In the genomic region with DNA sequence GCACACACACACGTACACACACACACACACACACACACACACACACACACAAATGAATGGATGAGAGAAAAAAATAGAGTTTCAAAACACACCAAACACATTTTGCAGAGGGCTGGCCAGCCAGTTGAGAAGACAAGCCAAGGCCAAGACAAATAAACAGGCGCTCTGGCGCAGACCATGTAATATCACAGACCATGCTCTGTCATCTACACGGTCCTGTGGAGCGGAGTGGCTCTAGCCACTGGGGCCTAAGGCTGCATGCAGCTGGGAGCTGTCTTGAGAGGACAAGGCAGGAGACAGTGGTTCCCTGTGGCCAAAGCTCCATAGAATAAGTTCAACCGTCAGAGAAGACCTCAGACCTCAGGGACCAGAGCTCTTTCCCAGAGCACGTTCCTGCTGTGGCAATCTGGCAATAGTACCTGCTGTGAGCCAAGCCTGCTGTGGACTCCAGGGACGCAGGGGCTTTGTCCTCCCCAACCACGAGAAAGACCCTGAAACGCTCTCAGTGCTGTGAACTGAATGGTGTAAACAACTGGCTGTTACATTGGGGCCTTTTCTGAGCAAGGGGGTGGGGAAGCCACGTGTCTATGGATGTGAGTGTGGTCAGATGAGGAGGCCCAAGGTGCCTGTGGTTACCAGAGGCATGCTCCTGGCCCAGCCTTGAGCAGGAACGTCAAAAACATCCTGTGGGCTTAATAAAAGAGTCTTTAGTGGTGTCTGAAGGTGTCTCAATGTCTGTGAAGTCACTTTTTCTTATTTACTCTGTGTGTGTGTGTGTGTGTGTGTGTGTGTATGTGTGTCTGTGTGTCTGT, we compare ENCODE assay signal across 14 mouse cellular contexts.
A peak's percentile ranks its signal among the peaks of the same experiment; 100 is the strongest.
DNase-seq lines count a peak whose midpoint lies in the region; ATAC-seq lines count a peak whose summit lies in the region.
"Had no signal": no experiment of that assay in that cellular context is flagged by ENCODE, and none has a peak within 500 bp of the region (broad histone marks: within the 10 kb centered on the region; RNA-seq: fewer than 3 reads in every experiment).

No protein-coding gene starts in this region.

- H3K27ac ChIP-seq in heart, embryonic 11.5 days (ENCODE audit: low read depth, low read length), result no peak overlapping the region
- H3K27ac ChIP-seq in midbrain, embryonic 10.5 days (replicated peaks), result peak overlapping the region; percentile 46; the same call in 1 of the 2 replicates
- H3K27ac ChIP-seq in midbrain, embryonic 14.5 days (replicated peaks; ENCODE audit: low read depth, low read length), result no peak overlapping the region
- H3K27ac ChIP-seq: embryonic facial prominence, embryonic 13.5 days; liver, embryonic 15.5 days; stomach, embryonic 15.5 days had no signal

- ATAC-seq in heart, embryonic 11.5 days (replicated peaks; ENCODE audit: insufficient number of reproducible peaks, low FRiP score, low TSS enrichment), result no peak
- no peak for ATAC-seq in midbrain, embryonic 14.5 days (ENCODE audit: low FRiP score, low TSS enrichment)
- no peak for ATAC-seq in megakaryocyte, adult 5-6 weeks (ENCODE audit: poor library complexity, severe bottlenecking)
- ATAC-seq: intestine, postnatal 0 days had no signal

- H3K9me3 ChIP-seq in heart, embryonic 11.5 days (replicated peaks; ENCODE audit: control insufficient read depth, low read length), result no peaks in the 10 kb centered on the region
- no peaks in the 10 kb centered on the region for H3K9me3 ChIP-seq in midbrain, embryonic 10.5 days (replicated peaks)
- H3K9me3 ChIP-seq in midbrain, embryonic 14.5 days (ENCODE audit: control insufficient read depth, low read length), result no peaks in the 10 kb centered on the region
- H3K9me3 ChIP-seq: embryonic facial prominence, embryonic 13.5 days; liver, embryonic 15.5 days; stomach, embryonic 15.5 days had no signal

- no peaks in the 10 kb centered on the region for H3K36me3 ChIP-seq in heart, embryonic 11.5 days (ENCODE audit: control insufficient read depth, insufficient read depth, low read length)
- peaks cover 5% of the 10 kb centered on the region for H3K36me3 ChIP-seq in midbrain, embryonic 10.5 days
- no peaks in the 10 kb centered on the region for H3K36me3 ChIP-seq in midbrain, embryonic 14.5 days (ENCODE audit: control insufficient read depth, insufficient read depth, low read length)
- H3K36me3 ChIP-seq: liver, embryonic 15.5 days; stomach, embryonic 15.5 days had no signal

- peak; percentile 55 to 79 for DNase-seq in heart, adult 18-20 months
- DNase-seq in midbrain, embryonic 10.5 days (ENCODE audit: low spot score), result no peak
- no peak for DNase-seq in midbrain, embryonic 14.5 days
- peak; percentile 49 for DNase-seq in heart, postnatal 25 days (ENCODE audit: low spot score)
- DNase-seq in lung, postnatal 4 days, result peak; percentile 16 to 67
- DNase-seq in spleen, postnatal 14 days (ENCODE audit: low spot score in 2 of 2), result no peak
- DNase-seq: adrenal gland, adult 2 months; cerebellum, postnatal 25 days had no signal

- whole genome bisulfite sequencing in heart, embryonic 11.5 days (ENCODE audit: insufficient replicate concordance), result 65% methylated on average over 12 of the region's 12 CpGs
- WGBS in midbrain, embryonic 10.5 days, result 74% methylated on average over 12 of the region's 12 CpGs
- 70% methylated on average over 12 of the region's 12 CpGs for WGBS in midbrain, embryonic 14.5 days

- intact Hi-C loops in heart, postnatal 25 days (cut with DNase I), result no loop called here

- no peaks in the 10 kb centered on the region for H3K27me3 ChIP-seq in heart, embryonic 11.5 days (ENCODE audit: control insufficient read depth, insufficient read depth, low read length)
- peaks cover 20% of the 10 kb centered on the region; the same call in 1 of the 2 replicates for H3K27me3 ChIP-seq in midbrain, embryonic 10.5 days (ENCODE audit: low read depth, poor library complexity, severe bottlenecking)
- H3K27me3 ChIP-seq in midbrain, embryonic 14.5 days (ENCODE audit: control insufficient read depth, insufficient read depth, low read length), result no peaks in the 10 kb centered on the region
- H3K27me3 ChIP-seq: embryonic facial prominence, embryonic 13.5 days; liver, embryonic 15.5 days; stomach, embryonic 15.5 days had no signal

- H3K9ac ChIP-seq in heart, embryonic 11.5 days (ENCODE audit: low read depth, low read length), result no peak overlapping the region
- H3K9ac ChIP-seq in midbrain, embryonic 14.5 days (replicated peaks; ENCODE audit: low read length), result no peak overlapping the region
- H3K9ac ChIP-seq: embryonic facial prominence, embryonic 13.5 days; liver, embryonic 15.5 days; stomach, embryonic 15.5 days had no signal

- H3K4me3 ChIP-seq in heart, embryonic 11.5 days (ENCODE audit: low read depth, low read length), result no peak overlapping the region
- no peak overlapping the region for H3K4me3 ChIP-seq in midbrain, embryonic 10.5 days
- no peak overlapping the region for H3K4me3 ChIP-seq in midbrain, embryonic 14.5 days (replicated peaks; ENCODE audit: low read depth, low read length)
- H3K4me3 ChIP-seq: embryonic facial prominence, embryonic 13.5 days; liver, embryonic 15.5 days; stomach, embryonic 15.5 days had no signal

- H3K4me1 ChIP-seq in heart, embryonic 11.5 days (ENCODE audit: control insufficient read depth, insufficient read depth, low read length), result no peaks in the 10 kb centered on the region
- peaks cover 7% of the 10 kb centered on the region for H3K4me1 ChIP-seq in midbrain, embryonic 10.5 days
- H3K4me1 ChIP-seq in midbrain, embryonic 14.5 days (ENCODE audit: control insufficient read depth, insufficient read depth, low read length), result no peaks in the 10 kb centered on the region; the same call in 1 of the 2 replicates
- H3K4me1 ChIP-seq: liver, embryonic 15.5 days; stomach, embryonic 15.5 days had no signal

- H3K4me2 ChIP-seq in heart, embryonic 11.5 days, result no peak overlapping the region
- no peak overlapping the region for H3K4me2 ChIP-seq in midbrain, embryonic 14.5 days (ENCODE audit: low read length)
- H3K4me2 ChIP-seq: embryonic facial prominence, embryonic 13.5 days; liver, embryonic 15.5 days; stomach, embryonic 15.5 days had no signal

Comparison
In these comparisons a context has a peak if more than half of its experiments do, and no peak if none do; other contexts are left out.
1. DNase-seq: peak in heart, adult 18-20 months (2 of 2), heart, postnatal 25 days (single experiment) and lung, postnatal 4 days (2 of 2); none in midbrain, embryonic 10.5 days (single experiment), midbrain, embryonic 14.5 days (single experiment) and spleen, postnatal 14 days (0 of 2).